Mouse (Mus musculus): ENCODE measurements at regions not wholly inside any gene's neighbourhood (a gene's known extent, or its start where the extent isn't known, plus 50 kb on each side); places are given as distances from the start of the nearest gene placed in this dataset.

DNA sequence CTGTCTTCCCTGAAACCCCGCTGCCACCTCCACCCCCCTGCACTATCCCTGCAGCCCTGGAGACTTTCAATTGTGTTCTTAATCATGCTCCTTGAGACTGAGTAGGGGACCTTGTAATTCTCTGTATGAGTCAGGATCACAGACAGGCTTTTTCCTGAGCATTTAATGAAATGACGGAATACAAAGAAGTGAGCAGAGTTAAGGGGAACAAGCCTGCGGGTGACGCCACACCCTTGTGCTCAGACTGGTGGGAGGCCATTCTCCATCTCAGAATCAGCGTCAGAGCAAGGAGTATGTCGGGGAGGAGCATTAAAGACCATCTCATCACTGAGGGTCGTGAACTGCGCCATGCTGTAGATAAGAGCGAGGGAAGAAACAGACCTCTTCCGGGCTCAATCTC, 359.3 kb upstream of the Tle4 start:
- 75% methylated on average over 10 of the region's 10 CpGs for WGBS
- no peak for DNase-seq (ENCODE audit: low read depth, low spot score)

- no peak for DNase-seq (ENCODE audit: low read depth, low spot score)
- 40% methylated on average over 3 of the region's 3 CpGs for WGBS
These were observed 358.5 kb upstream of the Tle4 start for GRCm38 (mm10) chr19:14956392-14956791.

GRCm38 (mm10) chr19:14955969-14956368, 358.1 kb upstream of the Tle4 start:
- WGBS = 67% methylated on average over 3 of the region's 3 CpGs
- no peak for DNase-seq (ENCODE audit: low read depth, low spot score)

DNA sequence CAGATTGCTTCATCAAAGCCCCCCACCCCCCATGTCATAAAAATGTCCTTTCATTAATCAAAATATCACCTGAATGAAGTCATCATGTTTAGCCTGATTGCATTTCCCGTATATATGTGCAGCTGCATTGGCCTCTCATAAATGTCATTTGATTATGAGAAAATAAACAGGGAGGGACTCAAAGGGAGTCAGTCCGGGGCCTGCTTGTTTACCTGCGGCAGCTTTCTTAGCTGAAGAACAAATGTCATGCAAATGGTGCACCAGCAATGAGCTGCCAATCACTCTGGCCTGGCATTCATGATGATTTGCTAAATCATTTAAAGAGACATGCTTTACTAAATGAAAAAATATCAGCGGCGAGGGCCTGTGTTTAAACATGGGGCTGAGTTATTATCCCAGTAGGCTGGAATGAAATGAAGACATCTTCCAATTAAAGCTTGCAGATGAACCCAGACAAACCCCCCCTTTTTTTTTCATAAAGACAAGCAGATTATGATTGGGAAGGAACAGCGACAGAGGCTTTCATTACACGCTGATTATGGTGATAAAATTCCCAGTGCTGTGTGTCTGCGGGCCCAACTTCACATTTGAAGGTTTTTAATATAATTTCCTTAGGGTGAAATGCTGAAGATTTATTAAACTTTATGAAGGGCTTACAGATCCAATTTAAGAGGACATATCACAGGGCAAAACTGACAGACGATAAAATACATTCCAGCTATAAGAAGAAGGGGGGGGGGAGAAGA, 342.5 kb upstream of the Tle4 start:
- WGBS = 71% methylated on average over 9 of the region's 9 CpGs
- DNase-seq (ENCODE audit: low read depth, low spot score) = no peak

DNA sequence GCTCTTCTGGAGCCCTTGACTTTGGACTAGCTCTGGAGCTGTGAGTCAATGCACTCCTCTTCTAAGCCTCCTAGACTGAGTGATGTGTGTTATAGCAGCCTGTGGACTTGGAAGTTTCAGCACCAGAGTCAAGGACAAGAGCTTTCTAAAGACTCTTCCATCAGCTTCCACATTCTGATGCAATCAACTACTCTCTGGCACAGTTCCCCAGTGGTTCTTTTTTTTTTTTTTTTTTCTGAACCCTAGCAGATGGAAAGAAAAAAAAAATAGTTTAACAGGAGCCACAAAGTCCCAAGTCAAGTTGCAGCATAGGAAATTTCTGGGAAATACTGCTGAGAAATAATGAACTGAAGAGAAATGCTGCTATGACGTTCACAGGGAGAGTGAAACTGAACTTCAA, 324.4 kb upstream of the Tle4 start:
- 41% methylated on average over 1 of the region's 1 CpGs for WGBS
- DNase-seq (ENCODE audit: low read depth, low spot score) = no peak

DNA sequence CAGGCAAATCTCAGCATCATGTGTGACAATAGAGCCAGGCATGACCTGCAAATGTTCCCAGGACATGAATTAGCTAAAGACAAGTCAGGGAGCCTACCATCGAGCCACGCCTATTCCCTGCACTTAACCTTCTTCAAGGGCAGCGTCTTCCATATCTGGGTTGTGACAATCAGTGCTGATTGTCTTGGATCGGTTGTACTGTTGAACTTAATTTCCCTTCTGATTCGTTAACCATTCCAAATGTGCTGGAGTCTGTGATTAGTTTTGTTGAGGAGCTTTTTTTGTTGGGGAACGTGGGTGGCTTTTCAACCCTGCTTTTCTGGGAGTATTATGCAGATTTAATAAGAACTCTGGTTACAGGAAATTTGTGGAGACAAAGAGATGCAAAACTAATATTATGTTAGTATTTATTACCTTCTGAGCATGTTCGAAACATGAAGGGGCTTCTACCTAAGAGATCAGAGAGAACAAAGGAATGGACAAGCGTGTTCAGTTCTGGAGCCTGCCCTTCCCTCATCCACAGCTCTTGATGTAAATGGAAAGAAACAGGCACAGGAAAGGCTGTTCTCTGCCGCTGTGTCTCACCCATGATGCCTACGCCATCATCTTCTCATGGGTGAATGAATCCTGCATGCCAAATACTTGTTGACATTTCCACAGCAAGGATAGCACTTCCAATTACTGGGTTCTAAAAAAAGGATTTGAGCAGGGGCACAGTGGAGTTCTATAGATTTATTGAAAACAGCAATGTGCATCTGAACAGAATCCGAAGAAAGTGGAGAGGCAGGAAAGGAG, 313.4 kb upstream of the Tle4 start:
- no peak for DNase-seq (ENCODE audit: low read depth, low spot score)
- WGBS = 86% methylated on average over 11 of the region's 11 CpGs

- DNase-seq (ENCODE audit: low read depth, low spot score) = no peak
- WGBS = 79% methylated on average over 2 of the region's 2 CpGs
These were observed 297.0 kb upstream of the Tle4 start for GRCm38 (mm10) chr19:14894875-14895274.

DNA sequence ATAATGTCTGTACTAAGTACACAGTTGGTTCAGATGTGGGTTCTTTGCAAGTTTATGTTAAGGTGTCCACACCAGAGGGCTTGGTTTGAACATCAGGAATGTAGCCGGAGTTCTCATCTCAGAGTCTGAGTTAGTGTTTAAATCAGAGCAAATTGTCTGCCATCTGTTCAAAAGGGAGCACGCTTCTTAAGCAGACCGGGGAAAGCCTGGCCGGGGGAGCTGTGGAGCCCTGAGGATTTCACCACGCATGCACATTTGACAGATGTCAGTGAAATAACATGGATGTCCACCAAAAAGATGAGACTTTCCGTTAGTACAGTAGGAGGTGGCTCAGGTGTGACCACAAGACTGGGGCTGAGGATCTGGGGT, 294.5 kb upstream of the Tle4 start:
- no peak for DNase-seq (ENCODE audit: low read depth, low spot score)
- 86% methylated on average over 6 of the region's 6 CpGs for WGBS

- WGBS = 54% methylated on average over 8 of the region's 8 CpGs
- DNase-seq (ENCODE audit: low read depth, low spot score) = no peak
These were observed 294.0 kb upstream of the Tle4 start for GRCm38 (mm10) chr19:14891689-14892389.

DNA sequence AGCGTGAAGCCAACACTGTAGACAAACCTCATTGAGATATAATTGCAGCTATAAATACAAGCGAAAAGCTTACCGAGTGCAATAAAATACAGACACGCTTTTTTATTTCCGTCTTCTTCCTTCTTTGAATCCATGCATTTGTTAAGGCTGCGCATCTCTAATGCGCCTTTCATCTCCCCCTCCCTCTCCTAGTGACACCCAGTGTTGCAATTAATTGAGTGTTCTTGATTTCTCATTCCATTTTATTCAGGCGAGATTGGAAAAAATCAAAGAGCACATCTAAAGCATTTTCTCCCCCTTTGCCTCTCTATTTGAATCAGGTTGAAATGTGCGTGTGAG, 293.2 kb upstream of the Tle4 start:
- no peak for DNase-seq (ENCODE audit: low read depth, low spot score)
- WGBS = 2% methylated on average over 9 of the region's 9 CpGs

- DNase-seq (ENCODE audit: low read depth, low spot score) = peak; percentile 19
- 27% methylated on average over 21 of the region's 21 CpGs for WGBS
These were observed 292.6 kb upstream of the Tle4 start for GRCm38 (mm10) chr19:14890241-14891089.

DNA sequence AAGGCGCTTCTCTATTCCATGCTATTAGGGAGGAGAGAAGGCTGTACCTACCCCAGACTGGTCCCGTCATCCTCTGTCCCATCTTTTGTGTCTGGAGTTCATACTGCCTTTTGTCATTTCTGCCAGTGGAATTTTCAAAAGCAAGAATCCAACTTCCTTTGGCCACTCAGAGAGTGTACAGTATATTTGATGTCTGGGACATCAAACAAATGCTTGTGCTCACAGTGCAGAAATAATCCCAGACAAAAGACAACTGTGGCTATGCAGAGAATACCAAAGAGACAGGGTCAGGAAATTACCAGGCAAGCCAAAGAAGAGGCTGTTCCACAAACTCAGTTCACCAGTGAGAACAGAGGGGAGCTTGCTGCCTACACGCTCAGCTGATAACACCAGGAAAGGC, 291.9 kb upstream of the Tle4 start:
- WGBS = 84% methylated on average over 3 of the region's 3 CpGs
- no peak for DNase-seq (ENCODE audit: low read depth, low spot score)

GRCm38 (mm10) chr19:14883707-14884421, 286.0 kb upstream of the Tle4 start:
- no peak for DNase-seq (ENCODE audit: low read depth, low spot score)
- WGBS = 60% methylated on average over 8 of the region's 8 CpGs

GRCm38 (mm10) chr19:14880818-14881217, 283.0 kb upstream of the Tle4 start:
- DNase-seq (ENCODE audit: low read depth, low spot score) = no peak
- WGBS = 86% methylated on average over 4 of the region's 4 CpGs

GRCm38 (mm10) chr19:14873986-14874385, 276.1 kb upstream of the Tle4 start:
- WGBS = 99% methylated on average over 1 of the region's 1 CpGs
- no peak for DNase-seq (ENCODE audit: low read depth, low spot score)

DNA sequence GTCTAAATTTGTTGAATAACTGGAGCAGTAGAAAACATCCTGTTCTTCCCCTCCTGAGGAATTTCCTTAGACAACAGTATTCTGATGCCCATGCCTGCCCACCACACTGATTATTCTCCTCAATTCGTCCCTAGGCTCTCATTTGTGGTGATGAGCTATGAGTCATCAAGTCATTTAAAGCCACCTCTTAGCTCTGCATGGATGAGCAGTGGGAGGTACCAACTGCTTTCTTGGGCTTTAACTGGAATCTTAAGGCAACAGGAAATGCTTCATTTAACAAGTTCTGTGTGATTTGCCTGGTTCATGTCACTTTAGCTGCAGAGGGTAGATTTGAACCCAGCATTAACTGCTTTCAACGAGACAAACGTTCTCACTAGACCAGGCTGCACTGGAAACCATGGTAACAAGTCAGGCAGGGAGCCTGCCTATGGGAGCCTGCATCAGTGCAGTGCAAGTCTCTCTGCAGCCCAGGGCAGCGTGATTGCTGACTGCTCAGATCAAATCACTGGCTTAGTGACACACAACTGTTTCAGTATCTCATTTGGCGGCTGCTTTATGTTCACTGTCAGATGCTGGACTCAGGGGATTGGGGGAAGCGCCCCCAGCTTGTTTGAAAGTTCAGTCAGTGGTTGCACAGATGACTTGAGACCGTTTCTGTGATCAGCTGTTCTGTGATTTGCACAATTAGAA, 273.5 kb upstream of the Tle4 start:
- 32% methylated on average over 7 of the region's 7 CpGs for WGBS
- DNase-seq (ENCODE audit: low read depth, low spot score) = no peak

- WGBS = 41% methylated on average over 13 of the region's 13 CpGs
- no peak for DNase-seq (ENCODE audit: low read depth, low spot score)
These were observed 265.0 kb upstream of the Tle4 start for GRCm38 (mm10) chr19:14862654-14863468.

GRCm38 (mm10) chr19:14855036-14855435, 257.2 kb upstream of the Tle4 start:
- 81% methylated on average over 2 of the region's 2 CpGs for WGBS

More at GRCm38 (mm10) chr19:14855036-14855435, 257.2 kb upstream of the Tle4 start:
- DNase-seq (ENCODE audit: low read depth, low spot score) = no peak

Data from large intestine, adult 2 months (tissue).